Mouse (Mus musculus): ENCODE data around the gene Vmac. TPM values are rescaled to one million over a fixed set of nuclear protein-coding genes. Genes with fewer than 3 reads are reported as not detected.

Gene Vmac
- polyA plus RNA-seq, 1 experiment from 2014 or later, result 22.4 TPM

DNA sequence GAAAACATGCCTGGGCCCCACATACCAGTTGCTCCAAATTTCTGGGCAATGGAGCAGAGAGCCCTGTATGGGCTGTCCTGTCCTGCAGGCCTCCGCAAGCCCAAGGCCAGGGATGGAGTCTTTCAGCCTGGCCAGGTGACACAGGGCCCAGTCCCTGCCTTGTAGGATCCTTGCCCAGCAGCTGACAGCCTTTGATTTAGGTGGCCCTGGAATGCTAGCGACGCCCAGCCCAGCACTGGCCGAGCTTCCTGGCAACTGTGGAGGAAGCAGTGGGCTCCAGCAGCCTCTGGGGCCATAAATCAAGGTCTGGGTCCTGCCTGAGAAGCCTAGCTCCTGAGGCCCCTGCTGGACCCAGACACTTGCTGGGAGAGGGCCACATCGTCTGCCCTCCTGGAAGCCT, 4.6 kb upstream of the Vmac start:
- Histone ChIP-seq H3K27me3 (ENCODE audit: insufficient read depth, low read length) (no peaks in the 10 kb centered on the region), H3K9me3 (ENCODE audit: low read length) (peaks cover 4% of the 10 kb centered on the region; the same call in 1 of the 2 replicates), H3K9ac (replicated peaks; ENCODE audit: low read length) (peak overlapping the region; percentile 33), H3K4me3 (ENCODE audit: low read length) (no peak overlapping the region), H3K27ac (ENCODE audit: low read length) (peak overlapping the region; percentile 60), H3K4me1 (ENCODE audit: insufficient read depth, low read length) (peaks cover 40% of the 10 kb centered on the region), H3K36me3 (ENCODE audit: insufficient read depth, low read length) (peaks cover 20% of the 10 kb centered on the region), H3K4me2 (replicated peaks; ENCODE audit: low read depth, low read length) (no peak overlapping the region)
- WGBS, result 16% methylated on average over 5 of the region's 5 CpGs
- 0 out of 2 replicates have a peak, but pooled peaks have one; percentile 11 for ATAC-seq (ENCODE audit: low FRiP score, low TSS enrichment)

GRCm38 (mm10) chr17:56716655-56717362, 1.0 kb downstream of the Vmac start:
- H3K4me1 ChIP-seq (ENCODE audit: insufficient read depth, low read length), result peaks cover 24% of the 10 kb centered on the region
- no peaks in the 10 kb centered on the region for H3K27me3 ChIP-seq (ENCODE audit: insufficient read depth, low read length)
- ATAC-seq (ENCODE audit: low FRiP score, low TSS enrichment), result peak; percentile 94
- peak overlapping the region; percentile 82 for H3K4me2 ChIP-seq (replicated peaks; ENCODE audit: low read depth, low read length)
- peaks cover 17% of the 10 kb centered on the region for H3K36me3 ChIP-seq (ENCODE audit: insufficient read depth, low read length)
- peak overlapping the region; percentile 79 for H3K27ac ChIP-seq (ENCODE audit: low read length)
- peak overlapping the region; percentile 87 for H3K4me3 ChIP-seq (ENCODE audit: low read length)
- H3K9ac ChIP-seq (replicated peaks; ENCODE audit: low read length), result peak overlapping the region; percentile 88
- under 1% methylated on average over 55 of the region's 55 CpGs for WGBS
- H3K9me3 ChIP-seq (ENCODE audit: low read length), result no peaks in the 10 kb centered on the region

DNA sequence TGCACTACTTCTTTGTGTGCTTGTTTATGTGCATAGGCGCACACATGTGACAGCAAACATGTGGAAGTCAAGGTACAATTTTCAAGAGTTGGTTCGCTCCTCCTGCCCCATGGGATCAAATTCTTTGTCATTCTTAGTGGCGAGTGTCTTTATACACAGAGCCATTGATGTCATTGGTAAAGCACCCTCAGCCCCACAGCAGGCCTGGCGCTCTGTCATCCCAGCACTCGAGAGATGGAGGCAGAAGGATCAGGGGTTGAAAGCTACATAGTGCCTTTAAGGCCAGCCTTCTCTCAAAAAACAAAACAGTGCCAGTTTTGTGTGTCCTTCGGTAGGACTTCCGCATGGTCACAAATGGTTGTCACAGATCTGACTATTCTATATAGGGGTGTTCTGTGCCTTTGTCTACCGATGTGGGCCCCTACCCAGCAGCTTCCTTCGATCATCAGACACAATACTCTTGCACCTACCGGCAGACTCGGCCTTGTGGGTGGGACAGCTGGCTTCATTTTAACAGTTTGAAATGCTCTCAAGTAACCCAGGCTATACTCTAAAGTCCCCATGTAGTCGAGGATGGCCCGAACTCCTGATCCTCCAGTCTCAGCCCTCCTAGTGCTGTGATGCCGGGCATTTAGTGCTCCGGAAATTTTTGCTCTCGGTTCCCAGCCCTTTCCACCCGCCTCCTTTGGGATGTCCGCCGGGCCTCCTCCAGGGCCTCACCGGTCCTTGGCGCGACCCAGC, 1.7 kb downstream of the Vmac start:
- Histone ChIP-seq H3K36me3 (ENCODE audit: insufficient read depth, low read length) (peaks cover 17% of the 10 kb centered on the region), H3K9ac (replicated peaks; ENCODE audit: low read length) (peak overlapping the region; percentile 66), H3K4me2 (replicated peaks; ENCODE audit: low read depth, low read length) (peak overlapping the region; percentile 82), H3K27ac (ENCODE audit: low read length) (peak overlapping the region; percentile 19; the same call in 1 of the 2 replicates), H3K4me1 (ENCODE audit: insufficient read depth, low read length) (peaks cover 24% of the 10 kb centered on the region), H3K9me3 (ENCODE audit: low read length) (no peaks in the 10 kb centered on the region), H3K4me3 (ENCODE audit: low read length) (peak overlapping the region; percentile 87), H3K27me3 (ENCODE audit: insufficient read depth, low read length) (no peaks in the 10 kb centered on the region)
- ATAC-seq (ENCODE audit: low FRiP score, low TSS enrichment), result no peak
- WGBS, result 21% methylated on average over 22 of the region's 22 CpGs

- H3K4me2 ChIP-seq (replicated peaks; ENCODE audit: low read depth, low read length), result peak overlapping the region; percentile 82
- H3K9me3 ChIP-seq (ENCODE audit: low read length), result no peaks in the 10 kb centered on the region
- no peak for ATAC-seq (ENCODE audit: low FRiP score, low TSS enrichment)
- 53% methylated on average over 11 of the region's 11 CpGs for WGBS
- H3K4me1 ChIP-seq (ENCODE audit: insufficient read depth, low read length), result peaks cover 24% of the 10 kb centered on the region
- H3K27me3 ChIP-seq (ENCODE audit: insufficient read depth, low read length), result no peaks in the 10 kb centered on the region
- H3K27ac ChIP-seq (ENCODE audit: low read length), result no peak overlapping the region
- no peak overlapping the region for H3K4me3 ChIP-seq (ENCODE audit: low read length)
- H3K9ac ChIP-seq (replicated peaks; ENCODE audit: low read length), result 0 out of 2 replicates have a peak overlapping the region, but pooled peaks have one; percentile 66
- peaks cover 23% of the 10 kb centered on the region for H3K36me3 ChIP-seq (ENCODE audit: insufficient read depth, low read length)
Observed at GRCm38 (mm10) chr17:56715360-56715759, 2.5 kb downstream of the Vmac start.

DNA sequence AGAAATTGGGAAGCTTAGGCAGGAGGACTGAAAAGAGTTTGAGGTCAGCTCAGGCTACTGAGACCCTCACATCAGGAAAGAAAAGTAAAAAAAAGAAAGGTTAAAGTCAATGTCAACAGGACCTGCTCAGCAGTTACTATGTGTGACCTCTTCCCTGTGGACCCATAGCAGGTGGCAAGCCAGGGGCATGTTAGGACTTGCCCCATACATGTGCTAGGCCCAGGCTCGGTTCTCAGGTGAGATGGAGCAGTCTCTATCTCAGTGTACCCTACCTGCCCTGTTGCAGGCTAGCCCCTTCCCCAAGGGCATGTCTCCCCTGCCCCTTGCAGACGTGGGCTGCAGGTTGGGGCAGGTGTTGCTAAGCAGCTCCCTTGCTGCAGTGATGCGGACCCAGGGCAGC, 8.1 kb downstream of the Vmac start:
- no peaks in the 10 kb centered on the region for H3K4me1 ChIP-seq (ENCODE audit: insufficient read depth, low read length)
- ATAC-seq (ENCODE audit: low FRiP score, low TSS enrichment), result no peak

GRCm38 (mm10) chr17:56708692-56709091, 9.1 kb downstream of the Vmac start:
- Histone ChIP-seq H3K4me1 (ENCODE audit: insufficient read depth, low read length) (no peaks in the 10 kb centered on the region), H3K27ac (ENCODE audit: low read length) (no peak overlapping the region), H3K4me2 (replicated peaks; ENCODE audit: low read depth, low read length) (no peak overlapping the region), H3K9me3 (ENCODE audit: low read length) (no peaks in the 10 kb centered on the region), H3K36me3 (ENCODE audit: insufficient read depth, low read length) (peaks cover 87% of the 10 kb centered on the region), H3K27me3 (ENCODE audit: insufficient read depth, low read length) (no peaks in the 10 kb centered on the region), H3K4me3 (ENCODE audit: low read length) (no peak overlapping the region), H3K9ac (replicated peaks; ENCODE audit: low read length) (no peak overlapping the region)
- no peak for ATAC-seq (ENCODE audit: low FRiP score, low TSS enrichment)
- 87% methylated on average over 4 of the region's 4 CpGs for WGBS

More for the DNA sequence above, 8.1 kb downstream of the Vmac start:
- H3K9ac ChIP-seq (replicated peaks; ENCODE audit: low read length), result no peak overlapping the region
- H3K4me2 ChIP-seq (replicated peaks; ENCODE audit: low read depth, low read length), result no peak overlapping the region
- H3K36me3 ChIP-seq (ENCODE audit: insufficient read depth, low read length), result peaks cover 77% of the 10 kb centered on the region
- no peaks in the 10 kb centered on the region for H3K27me3 ChIP-seq (ENCODE audit: insufficient read depth, low read length)
- H3K9me3 ChIP-seq (ENCODE audit: low read length), result no peaks in the 10 kb centered on the region
- 88% methylated on average over 3 of the region's 3 CpGs for WGBS
- no peak overlapping the region for H3K4me3 ChIP-seq (ENCODE audit: low read length)
- H3K27ac ChIP-seq (ENCODE audit: low read length), result no peak overlapping the region

DNA sequence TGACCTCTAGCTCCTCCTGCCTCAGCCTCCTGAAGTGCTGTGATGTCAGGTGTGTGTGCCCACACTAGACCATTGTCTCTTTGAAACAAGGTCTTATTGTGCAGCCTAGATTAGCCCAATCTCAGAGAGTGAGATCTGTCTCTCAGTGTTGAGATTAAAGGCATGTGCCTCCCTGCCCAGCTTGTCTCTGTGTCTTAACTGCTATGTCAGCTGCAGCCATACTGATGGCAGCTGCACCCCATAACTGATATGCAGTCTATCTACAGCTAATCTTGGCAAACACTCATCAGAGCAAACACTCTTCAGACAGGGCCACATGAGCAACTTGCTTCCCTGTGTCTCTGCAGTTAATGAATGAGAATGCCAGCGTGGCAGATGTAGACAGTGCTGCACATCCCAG, 11.3 kb downstream of the Vmac start:
- Histone ChIP-seq H3K4me1 (ENCODE audit: insufficient read depth, low read length) (no peaks in the 10 kb centered on the region), H3K4me3 (ENCODE audit: low read length) (no peak overlapping the region), H3K9ac (replicated peaks; ENCODE audit: low read length) (no peak overlapping the region), H3K4me2 (replicated peaks; ENCODE audit: low read depth, low read length) (no peak overlapping the region), H3K27ac (ENCODE audit: low read length) (no peak overlapping the region), H3K9me3 (ENCODE audit: low read length) (no peaks in the 10 kb centered on the region), H3K27me3 (ENCODE audit: insufficient read depth, low read length) (no peaks in the 10 kb centered on the region), H3K36me3 (ENCODE audit: insufficient read depth, low read length) (peaks cover 95% of the 10 kb centered on the region)
- 90% methylated on average over 1 of the region's 1 CpGs for WGBS
- no peak for ATAC-seq (ENCODE audit: low FRiP score, low TSS enrichment)

DNA sequence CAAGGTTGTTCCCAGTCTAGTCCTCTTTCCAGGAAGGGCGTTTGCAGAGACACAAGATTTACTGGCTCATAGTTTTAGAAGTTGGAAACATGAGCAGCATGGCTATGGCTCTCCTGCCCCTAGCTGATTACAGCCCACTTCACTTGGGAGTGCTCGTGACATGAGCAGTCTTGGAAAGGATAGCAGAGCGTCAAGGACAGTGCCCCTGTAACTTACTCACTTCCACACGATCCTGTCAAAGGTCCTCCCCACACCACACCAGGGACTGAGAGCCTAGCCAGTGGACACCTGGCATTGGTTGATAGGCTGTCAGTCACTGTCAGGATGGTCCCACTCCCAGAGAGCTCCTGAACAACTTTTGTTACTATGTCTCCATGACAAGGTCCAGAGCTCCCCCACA, 14.8 kb downstream of the Vmac start:
- no peaks in the 10 kb centered on the region for H3K27me3 ChIP-seq (ENCODE audit: insufficient read depth, low read length)
- H3K4me3 ChIP-seq (ENCODE audit: low read length), result no peak overlapping the region
- no peak overlapping the region for H3K27ac ChIP-seq (ENCODE audit: low read length)
- 66% methylated on average over 4 of the region's 4 CpGs for WGBS
- peaks cover 94% of the 10 kb centered on the region for H3K36me3 ChIP-seq (ENCODE audit: insufficient read depth, low read length)
- ATAC-seq (ENCODE audit: low FRiP score, low TSS enrichment), result no peak
- H3K4me1 ChIP-seq (ENCODE audit: insufficient read depth, low read length), result no peaks in the 10 kb centered on the region
- H3K9ac ChIP-seq (replicated peaks; ENCODE audit: low read length), result no peak overlapping the region
- H3K4me2 ChIP-seq (replicated peaks; ENCODE audit: low read depth, low read length), result no peak overlapping the region
- H3K9me3 ChIP-seq (ENCODE audit: low read length), result no peaks in the 10 kb centered on the region

DNA sequence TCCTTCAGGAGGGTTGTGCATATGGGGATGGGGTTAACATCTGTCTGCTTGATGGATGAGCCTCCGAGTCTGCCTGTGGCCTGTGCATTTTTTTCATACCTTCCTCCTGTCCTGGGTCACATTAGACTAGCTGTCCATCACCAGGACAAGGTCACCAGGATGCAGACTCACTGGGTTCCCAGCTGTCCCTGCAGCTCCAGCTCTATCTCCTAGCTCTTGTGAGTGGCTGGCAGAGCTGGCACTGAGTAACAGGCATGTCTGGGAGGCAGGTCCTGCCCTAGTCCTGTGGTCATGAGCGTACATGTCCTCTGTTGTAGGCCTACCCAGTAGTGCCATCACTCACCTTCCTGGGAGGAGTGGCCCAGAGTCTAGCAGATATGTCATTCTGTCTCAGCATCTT, 17.4 kb downstream of the Vmac start:
- H3K27ac ChIP-seq (ENCODE audit: low read length), result no peak overlapping the region
- no peaks in the 10 kb centered on the region for H3K4me1 ChIP-seq (ENCODE audit: insufficient read depth, low read length)
- no peak overlapping the region for H3K9ac ChIP-seq (replicated peaks; ENCODE audit: low read length)
- peaks cover 91% of the 10 kb centered on the region for H3K36me3 ChIP-seq (ENCODE audit: insufficient read depth, low read length)
- WGBS, result 55% methylated on average over 2 of the region's 2 CpGs
- no peaks in the 10 kb centered on the region for H3K9me3 ChIP-seq (ENCODE audit: low read length)
- no peak for ATAC-seq (ENCODE audit: low FRiP score, low TSS enrichment)
- H3K4me3 ChIP-seq (ENCODE audit: low read length), result no peak overlapping the region
- H3K4me2 ChIP-seq (replicated peaks; ENCODE audit: low read depth, low read length), result no peak overlapping the region
- H3K27me3 ChIP-seq (ENCODE audit: insufficient read depth, low read length), result no peaks in the 10 kb centered on the region

- 47% methylated on average over 6 of the region's 6 CpGs for WGBS
- peaks cover 67% of the 10 kb centered on the region for H3K36me3 ChIP-seq (ENCODE audit: insufficient read depth, low read length)
Observed at GRCm38 (mm10) chr17:56693851-56694310, 23.9 kb downstream of the Vmac start.

More at GRCm38 (mm10) chr17:56693851-56694310, 23.9 kb downstream of the Vmac start:
- Histone ChIP-seq H3K4me1 (ENCODE audit: insufficient read depth, low read length) (peaks cover 3% of the 10 kb centered on the region), H3K9me3 (ENCODE audit: low read length) (no peaks in the 10 kb centered on the region), H3K27me3 (ENCODE audit: insufficient read depth, low read length) (no peaks in the 10 kb centered on the region), H3K4me2 (replicated peaks; ENCODE audit: low read depth, low read length) (no peak overlapping the region), H3K4me3 (ENCODE audit: low read length) (no peak overlapping the region), H3K27ac (ENCODE audit: low read length) (no peak overlapping the region), H3K9ac (replicated peaks; ENCODE audit: low read length) (no peak overlapping the region)
- ATAC-seq (ENCODE audit: low FRiP score, low TSS enrichment), result peak; percentile 33; the same call in 1 of the 2 replicates
